In genomic region chr3:94610581-94610980, GRCm38 (mm10) we compare ENCODE assay signal across 13 mouse cellular contexts. TPM values are rescaled to one million over a fixed set of nuclear protein-coding genes. Genes with fewer than 3 reads are reported as not detected.
A peak's percentile ranks its signal among the peaks of the same experiment; 100 is the strongest.
DNase-seq lines count a peak whose midpoint lies in the region; TF ChIP-seq lines count a peak whose summit lies in the region.
"Had no signal": no experiment of that assay in that cellular context is flagged by ENCODE, and none has a peak within 500 bp of the region (broad histone marks: within the 10 kb centered on the region; RNA-seq: fewer than 3 reads in every experiment).

No protein-coding gene starts in this region.

- TF ChIP-seq POLR2A in heart, adult 2 months (IDR thresholded peaks at IDR 0.05; ENCODE audit: insufficient read depth, low read depth, low read length): no peak

- no peak for TF ChIP-seq EP300 in heart, adult 2 months (IDR thresholded peaks at IDR 0.05; ENCODE audit: insufficient read depth, low read depth, low read length)

- no peaks in the 10 kb centered on the region for H3K79me2 ChIP-seq in heart, adult 2 months (replicated peaks; ENCODE audit: control insufficient read depth, insufficient read depth, low read length)

- H3K27me3 ChIP-seq in heart, adult 2 months (ENCODE audit: control insufficient read depth, insufficient read depth, low read length): no peaks in the 10 kb centered on the region
- H3K27me3 ChIP-seq: liver, embryonic 15.5 days; neural tube, embryonic 13.5 days had no signal

- H3K9ac ChIP-seq in heart, adult 2 months (ENCODE audit: low read depth, low read length): no peak overlapping the region
- H3K9ac ChIP-seq: liver, embryonic 15.5 days; neural tube, embryonic 13.5 days had no signal

- 59% methylated on average over 2 of the region's 2 CpGs for WGBS in heart, adult 2 months

- H3K36me3 ChIP-seq in heart, adult 2 months (ENCODE audit: control insufficient read depth, insufficient read depth, low read length): no peaks in the 10 kb centered on the region
- H3K36me3 ChIP-seq: midbrain, embryonic 10.5 days; neural tube, embryonic 13.5 days had no signal

- peak overlapping the region; percentile 28 for H3K27ac ChIP-seq in heart, adult 2 months
- H3K27ac ChIP-seq: liver, embryonic 15.5 days; midbrain, embryonic 10.5 days; neural tube, embryonic 13.5 days had no signal

- H3K4me1 ChIP-seq in heart, adult 2 months (ENCODE audit: control insufficient read depth, insufficient read depth, low read length): no peaks in the 10 kb centered on the region; the same call in 1 of the 2 replicates
- H3K4me1 ChIP-seq: neural tube, embryonic 13.5 days had no signal

- intact Hi-C loops in heart, adult 2 months (cut with DNase I): no loop called here

- peak; percentile 37 to 38 for DNase-seq in heart, adult 2 months
- DNase-seq in heart, postnatal 4 days: no peak
- DNase-seq in Muller cell, postnatal 12 days (ENCODE audit: inconsistent ontology term): peak; percentile 70
- peak; percentile 62 for DNase-seq in adrenal gland, postnatal 14 days
- peak; percentile 42 to 53 for DNase-seq in heart, adult 9 months (ENCODE audit: low spot score in 2 of 2)
- DNase-seq in urinary bladder, postnatal 10 days (ENCODE audit: low spot score): no peak
- no peak for DNase-seq in spleen, postnatal 14 days (ENCODE audit: low spot score in 2 of 2)

- H3K4me3 ChIP-seq in heart, adult 2 months: no peak overlapping the region
- H3K4me3 ChIP-seq: liver, embryonic 15.5 days; midbrain, embryonic 10.5 days; neural tube, embryonic 13.5 days had no signal

- TF ChIP-seq CTCF in heart, adult 2 months (IDR thresholded peaks at IDR 0.05): no peak

RNA-seq across cellular contexts. Expression of gene Snx27, which starts 28.1 kb away (rescaled TPM):
- 10 to 100 TPM; 27.4 to 29.0 TPM for total RNA-seq in heart, adult 2 months (2021)
- polyA plus RNA-seq in heart, adult 2 months (2012; rRNA removed): 7.5 and 14.4 TPM in 2 replicates
- 10 to 100 TPM; 31.8 to 31.9 TPM for total RNA-seq in heart, postnatal 4 days (2021)
- total RNA-seq in adrenal gland, postnatal 14 days (2021): 35.7 and 37.5 TPM in 2 replicates

RNA-seq across cellular contexts. Expression of gene Gm10972, which starts 32.3 kb away (rescaled TPM):
- not detected for total RNA-seq in heart, adult 2 months (2021)
- not detected in 2 replicates for polyA plus RNA-seq in heart, adult 2 months (2012; rRNA removed)
- not detected for total RNA-seq in heart, postnatal 4 days (2021)
- not detected in 2 replicates for total RNA-seq in adrenal gland, postnatal 14 days (2021)
- total RNA-seq: layer of hippocampus, adult 8-10 months had no signal
- polyA plus RNA-seq: cerebellum, adult 2 months; hindbrain, embryonic 16.5 days; liver, embryonic 15.5 days; midbrain, embryonic 10.5 days; neural tube, embryonic 13.5 days had no signal

RNA-seq across cellular contexts. Expression of gene Tuft1, which starts 48.1 kb away (rescaled TPM):
- 1 to 10 TPM; 2.0 to 2.1 TPM for total RNA-seq in heart, adult 2 months (2021)
- polyA plus RNA-seq in heart, adult 2 months (2012; rRNA removed): 1.6 and 1.9 TPM in 2 replicates
- total RNA-seq in heart, postnatal 4 days (2021): 10 to 100 TPM in 1 of 2 experiments, 1 to 10 TPM in 1; 8.1 to 10.2 TPM
- total RNA-seq in adrenal gland, postnatal 14 days (2021): 7.1 and 7.4 TPM in 2 replicates

Comparison
In these comparisons a context has a peak if more than half of its experiments do, and no peak if none do; other contexts are left out.
1. DNase-seq: peak in heart, adult 2 months (2 of 2), Muller cell, postnatal 12 days (single experiment), adrenal gland, postnatal 14 days (single experiment) and heart, adult 9 months (2 of 2); none in heart, postnatal 4 days (single experiment), urinary bladder, postnatal 10 days (single experiment) and spleen, postnatal 14 days (0 of 2).